In the genomic region with DNA sequence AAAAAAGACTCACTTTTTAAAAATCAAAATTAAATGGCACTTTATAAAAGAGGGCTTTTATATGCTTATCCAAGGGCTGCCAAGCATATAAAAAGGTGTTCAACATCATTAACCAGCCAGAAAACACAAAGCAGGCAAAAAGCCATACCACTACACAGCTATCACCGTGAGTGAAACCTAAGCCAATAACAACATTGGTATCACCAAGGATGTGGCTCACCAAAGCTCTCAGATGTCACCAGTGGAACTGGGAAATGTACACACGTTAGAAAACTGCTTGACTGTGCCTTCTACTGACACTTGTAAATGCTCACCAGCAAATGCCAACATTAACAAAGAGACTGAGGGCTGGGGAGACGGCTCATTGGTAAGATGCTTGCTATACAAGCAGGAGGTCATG, we compare ENCODE assay signal across 27 mouse cellular contexts. TPM values are rescaled to one million over a fixed set of nuclear protein-coding genes. Genes with fewer than 3 reads are reported as not detected.
A peak's percentile ranks its signal among the peaks of the same experiment; 100 is the strongest.
DNase-seq lines count a peak whose midpoint lies in the region; ATAC-seq and TF ChIP-seq lines count a peak whose summit lies in the region.
"Had no signal": no experiment of that assay in that cellular context is flagged by ENCODE, and none has a peak within 500 bp of the region (broad histone marks: within the 10 kb centered on the region; RNA-seq: fewer than 3 reads in every experiment).

No protein-coding gene starts in this region.

- H3K36me3 ChIP-seq in kidney, postnatal 0 days (ENCODE audit: insufficient read depth, low read length): no peaks in the 10 kb centered on the region
- H3K36me3 ChIP-seq: embryonic facial prominence, embryonic 13.5 days; embryonic facial prominence, embryonic 15.5 days; forebrain, embryonic 10.5 days; forebrain, embryonic 12.5 days; G1E had no signal

- H3K27ac ChIP-seq in kidney, postnatal 0 days: no peak overlapping the region
- H3K27ac ChIP-seq: embryonic facial prominence, embryonic 13.5 days; embryonic facial prominence, embryonic 15.5 days; forebrain, embryonic 10.5 days; forebrain, embryonic 12.5 days had no signal

- H3K4me1 ChIP-seq in kidney, postnatal 0 days (replicated peaks; ENCODE audit: insufficient read depth, low read length): peaks cover 19% of the 10 kb centered on the region

- no peak overlapping the region for H3K4me2 ChIP-seq in kidney, postnatal 0 days (ENCODE audit: low read length)
- H3K4me2 ChIP-seq: embryonic facial prominence, embryonic 13.5 days; embryonic facial prominence, embryonic 15.5 days; forebrain, embryonic 12.5 days had no signal

- no peaks in the 10 kb centered on the region for H3K9me3 ChIP-seq in kidney, postnatal 0 days (replicated peaks; ENCODE audit: low read length)
- H3K9me3 ChIP-seq: embryonic facial prominence, embryonic 13.5 days; embryonic facial prominence, embryonic 15.5 days; forebrain, embryonic 10.5 days; forebrain, embryonic 12.5 days; G1E had no signal

- H3K9ac ChIP-seq in kidney, postnatal 0 days (ENCODE audit: low read depth, low read length): no peak overlapping the region
- H3K9ac ChIP-seq: embryonic facial prominence, embryonic 13.5 days; embryonic facial prominence, embryonic 15.5 days; forebrain, embryonic 12.5 days had no signal

- TF ChIP-seq CTCF in kidney, postnatal 0 days (IDR thresholded peaks at IDR 0.05; ENCODE audit: low read depth): no peak

- ATAC-seq in kidney, postnatal 0 days (replicated peaks; ENCODE audit: low FRiP score, low read depth): no peak
- ATAC-seq: CD4-positive, CD25-positive, alpha-beta regulatory T cell, adult 4 months; forebrain, embryonic 14.5 days; forebrain, embryonic 16.5 days; Patski had no signal

- H3K4me3 ChIP-seq in kidney, postnatal 0 days (replicated peaks; ENCODE audit: low read depth, low read length): no peak overlapping the region
- H3K4me3 ChIP-seq: embryonic facial prominence, embryonic 13.5 days; embryonic facial prominence, embryonic 15.5 days; erythroblast, embryonic 14.5 days; forebrain, embryonic 10.5 days; forebrain, embryonic 12.5 days had no signal

- 31% methylated on average over 3 of the region's 3 CpGs for WGBS in kidney, postnatal 0 days

- H3K27me3 ChIP-seq in kidney, postnatal 0 days (ENCODE audit: insufficient read depth, low read length): no peaks in the 10 kb centered on the region
- H3K27me3 ChIP-seq: embryonic facial prominence, embryonic 13.5 days; Patski had no signal

- DNase-seq in kidney, postnatal 0 days (ENCODE audit: low spot score): peak; percentile 62
- DNase-seq in kidney, adult 9 months: no peak
- peak; percentile 52 for DNase-seq in CD4-positive helper T cell, adult 2 months (ENCODE audit: low read depth, low spot score)
- DNase-seq in T-cell, adult 2 months (ENCODE audit: low spot score): peak; percentile 35
- peak; percentile 30 for DNase-seq in naive thymus-derived CD4-positive, alpha-beta T cell, adult 2 months (ENCODE audit: low read depth)
- no peak for DNase-seq in gastrocnemius, postnatal 10 days
- no peak for DNase-seq in yolk sac, embryonic 10.5 days (ENCODE audit: low spot score)
- DNase-seq: adrenal gland, adult 2 months; adrenal gland, postnatal 10 days; adrenal gland, postnatal 25 days; cerebellum, adult 11 months; cerebellum, adult 18-20 months; cerebellum, adult 8-10 months; cerebellum, adult 9-11 months; cerebellum, postnatal 14 days; cerebellum, postnatal 36 days; embryo, embryonic 11 days had no signal

RNA-seq across cellular contexts. Expression of a gene that starts 18.9 kb away (rescaled TPM):
- 19.2 and 20.0 TPM in 2 replicates for polyA plus RNA-seq in kidney, postnatal 0 days (2015; fragmentation: Nextera tagmentation; extraction: Ambion mirVana)
- 10 to 100 TPM; 44.9 to 45.0 TPM for total RNA-seq in gastrocnemius, postnatal 10 days (2021)

Comparison
In these comparisons a context has a peak if more than half of its experiments do, and no peak if none do; other contexts are left out.
1. DNase-seq: peak in kidney, postnatal 0 days (single experiment), CD4-positive helper T cell, adult 2 months (single experiment), T-cell, adult 2 months (single experiment) and naive thymus-derived CD4-positive, alpha-beta T cell, adult 2 months (single experiment); none in kidney, adult 9 months (single experiment), gastrocnemius, postnatal 10 days (single experiment) and yolk sac, embryonic 10.5 days (single experiment).